Mouse (Mus musculus) intestine, embryonic 15.5 days (tissue): ENCODE results near the gene Ppp1r9b. TPM values are rescaled to one million over a fixed set of nuclear protein-coding genes. Genes with fewer than 3 reads are reported as not detected.
"Not testable (repeated sequence)": the region's sequence is repeated elsewhere in the genome, so short reads cannot be mapped to it uniquely, and the experiment has no call there.

ENCODE experiments used
- ATAC-seq: fragments of 200-750 bp; cut with Nextera tagmentation; 2 replicates; pipeline ENCODE4 v1.8.0; 2017; ENCODE audit warnings: moderate TSS enrichment, moderate library complexity
- H3K27ac ChIP-seq: fragments of 300-500 bp; sonication (generic); 2 replicates; pipeline ENCODE4 v1.5.1; 2015; ENCODE audit warnings: mild to moderate bottlenecking, inconsistent platforms
- H3K27me3 ChIP-seq: fragments of 300-500 bp; sonication (generic); replicated peaks from 2 replicates; pipeline ENCODE4 v1.6.1; 2015; ENCODE audit warnings: inconsistent platforms
- H3K36me3 ChIP-seq: fragments of 300-500 bp; sonication (generic); 2 replicates; pipeline ENCODE4 v1.6.1; 2015; ENCODE audit warnings: inconsistent platforms
- H3K4me1 ChIP-seq: fragments of 300-500 bp; sonication (generic); replicated peaks from 2 replicates; pipeline ENCODE4 v1.6.1; 2015; ENCODE audit warnings: inconsistent platforms
- H3K4me2 ChIP-seq: fragments of 300-500 bp; sonication (generic); replicated peaks from 2 replicates; pipeline ENCODE4 v1.6.1; 2015; ENCODE audit warnings: mild to moderate bottlenecking, inconsistent platforms
- H3K4me3 ChIP-seq: fragments of 300-500 bp; sonication (generic); replicated peaks from 2 replicates; pipeline ENCODE4 v1.5.1; 2015; ENCODE audit warnings: inconsistent platforms
- H3K9ac ChIP-seq: fragments of 300-500 bp; sonication (generic); 2 replicates; pipeline ENCODE4 v1.6.1; 2015; ENCODE audit warnings: inconsistent platforms
- H3K9me3 ChIP-seq: fragments of 300-500 bp; sonication (generic); 2 replicates; pipeline ENCODE4 v1.6.1; 2016; ENCODE audit warnings: inconsistent platforms
- WGBS: fragments of 180-500 bp; shearing (Covaris S2); methylation state at CpG from one replicate; pipeline ENCODE4 v1.1.7; 2015; 5-methylcytosine and 5-hydroxymethylcytosine counted together
- polyA plus RNA-seq: library from polyadenylated mRNA; unstranded; fragments of >200 nt; fragmentation: Nextera tagmentation; extraction: Ambion mirVana; gene quantifications from 2 replicates; pipeline ENCODE4 v1.2.1, GENCODE M21; 2015

Ppp1r9b gene
- polyA plus RNA-seq, 1 experiment from 2014 or later = 6.8 TPM

GRCm38 (mm10) chr11:95002705-95003104 is 11.9 kb downstream of the Ppp1r9b start:
- Histone ChIP-seq H3K4me2 (no peak overlapping the region), H3K9me3 (no peaks in the 10 kb centered on the region), H3K9ac (no peak overlapping the region), H3K27me3 (no peaks in the 10 kb centered on the region), H3K4me3 (no peak overlapping the region), H3K4me1 (peaks cover 35% of the 10 kb centered on the region), H3K27ac (no peak overlapping the region), H3K36me3 (peaks cover 33% of the 10 kb centered on the region)
- no peak for ATAC-seq
- 94% methylated on average over 8 of the region's 8 CpGs for WGBS

DNA sequence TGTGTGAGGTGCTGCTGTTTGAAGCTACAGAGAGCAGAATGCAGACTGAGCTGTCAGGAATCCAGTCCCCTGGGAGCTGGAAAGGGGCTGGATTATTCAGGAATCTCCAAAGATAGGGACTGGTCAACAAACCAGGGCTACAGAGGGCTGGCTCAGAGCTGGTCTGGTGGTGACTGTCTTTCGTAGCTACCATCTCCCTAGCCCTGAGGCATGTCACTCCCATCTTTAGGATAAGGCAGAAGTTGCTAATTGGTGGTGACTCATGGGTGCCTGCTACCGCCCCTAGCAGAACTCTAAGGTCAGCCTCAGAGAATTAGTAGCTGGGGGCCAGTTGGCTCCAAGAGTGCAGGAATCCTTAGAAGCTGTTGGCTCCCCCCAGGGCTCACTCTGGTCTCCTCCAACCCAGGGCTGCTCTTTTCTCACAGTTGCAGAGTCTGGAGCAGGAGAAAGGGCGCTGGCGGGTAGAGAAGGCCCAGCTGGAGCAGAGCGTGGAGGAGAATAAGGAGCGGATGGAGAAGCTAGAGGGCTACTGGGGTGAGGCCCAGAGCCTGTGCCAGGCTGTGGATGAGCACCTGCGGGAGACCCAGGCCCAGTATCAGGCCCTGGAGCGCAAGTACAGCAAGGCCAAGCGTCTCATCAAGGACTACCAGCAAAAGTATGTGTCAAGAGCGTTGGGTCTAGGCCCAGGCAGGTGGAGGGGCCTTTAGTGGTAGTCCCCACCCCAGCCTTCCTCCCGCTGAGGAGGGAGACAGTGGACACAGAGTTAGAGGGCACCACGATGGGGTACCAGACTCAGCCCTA is 13.5 kb downstream of the Ppp1r9b start:
- H3K27me3 ChIP-seq = no peaks in the 10 kb centered on the region
- H3K4me1 ChIP-seq = peaks cover 38% of the 10 kb centered on the region
- WGBS = 81% methylated on average over 12 of the region's 12 CpGs
- no peak overlapping the region for H3K9ac ChIP-seq
- H3K9me3 ChIP-seq = no peaks in the 10 kb centered on the region
- no peak overlapping the region for H3K4me3 ChIP-seq
- H3K36me3 ChIP-seq = peaks cover 25% of the 10 kb centered on the region
- H3K27ac ChIP-seq = no peak overlapping the region
- no peak for ATAC-seq
- no peak overlapping the region for H3K4me2 ChIP-seq

GRCm38 (mm10) chr11:95004937-95005198 is 14.0 kb downstream of the Ppp1r9b start:
- Histone ChIP-seq H3K36me3 (peaks cover 21% of the 10 kb centered on the region), H3K4me3 (no peak overlapping the region), H3K9ac (no peak overlapping the region), H3K27ac (no peak overlapping the region), H3K4me2 (no peak overlapping the region), H3K9me3 (no peaks in the 10 kb centered on the region), H3K4me1 (peaks cover 41% of the 10 kb centered on the region), H3K27me3 (no peaks in the 10 kb centered on the region)
- no peak for ATAC-seq
- 65% methylated on average over 6 of the region's 6 CpGs for WGBS

- Histone ChIP-seq H3K27ac (0 out of 2 replicates have a peak overlapping the region, but pooled peaks have one; percentile 71), H3K36me3 (peaks cover 21% of the 10 kb centered on the region), H3K9me3 (no peaks in the 10 kb centered on the region), H3K9ac (peak overlapping the region; percentile 42; the same call in 1 of the 2 replicates), H3K4me1 (peaks cover 30% of the 10 kb centered on the region), H3K4me3 (peak overlapping the region; percentile 40), H3K27me3 (no peaks in the 10 kb centered on the region), H3K4me2 (peak overlapping the region; percentile 73)
- WGBS = 44% methylated on average over 4 of the region's 4 CpGs
- no peak for ATAC-seq
Observed at GRCm38 (mm10) chr11:95006038-95006437, 15.2 kb downstream of the Ppp1r9b start.

- peak; percentile 71 for ATAC-seq
- peak overlapping the region; percentile 40 for H3K4me3 ChIP-seq
Observed at GRCm38 (mm10) chr11:95006525-95007219, 15.8 kb downstream of the Ppp1r9b start.

DNA sequence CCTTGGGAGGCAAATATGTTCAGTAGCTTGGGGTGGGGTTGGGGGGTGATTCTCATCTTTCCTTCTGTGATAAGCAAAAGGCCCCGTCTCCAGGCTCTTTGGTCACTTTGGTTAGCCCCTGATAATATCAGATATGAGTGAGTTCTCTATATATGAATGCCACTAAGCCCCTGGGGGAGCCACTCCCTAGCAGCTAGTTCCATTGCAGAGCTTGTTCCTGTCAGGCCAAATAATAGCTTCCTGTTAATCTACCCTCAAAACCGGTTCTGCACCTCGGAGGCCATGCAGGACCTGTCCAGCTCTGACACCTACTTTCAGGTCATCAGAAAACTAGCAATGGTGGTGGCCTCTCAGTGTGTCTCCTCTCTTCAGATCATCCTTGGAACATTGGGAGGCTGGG is 16.6 kb downstream of the Ppp1r9b start:
- Histone ChIP-seq H3K4me3 (no peak overlapping the region), H3K4me1 (peaks cover 33% of the 10 kb centered on the region), H3K27ac (peak overlapping the region; percentile 71; the same call in 1 of the 2 replicates), H3K4me2 (peak overlapping the region; percentile 73; the same call in 1 of the 2 replicates), H3K9me3 (no peaks in the 10 kb centered on the region), H3K9ac (no peak overlapping the region), H3K27me3 (no peaks in the 10 kb centered on the region), H3K36me3 (peaks cover 10% of the 10 kb centered on the region)
- ATAC-seq = no peak
- WGBS = 57% methylated on average over 3 of the region's 3 CpGs

More at GRCm38 (mm10) chr11:95006525-95007219, 15.8 kb downstream of the Ppp1r9b start:
- peak overlapping the region; percentile 71 for H3K27ac ChIP-seq
- H3K4me2 ChIP-seq = peak overlapping the region; percentile 73
- peaks cover 17% of the 10 kb centered on the region for H3K36me3 ChIP-seq
- H3K9ac ChIP-seq = peak overlapping the region; percentile 42
- no peaks in the 10 kb centered on the region for H3K27me3 ChIP-seq
- no peaks in the 10 kb centered on the region for H3K9me3 ChIP-seq
- 2% methylated on average over 27 of the region's 27 CpGs for WGBS
- H3K4me1 ChIP-seq = peaks cover 33% of the 10 kb centered on the region

DNA sequence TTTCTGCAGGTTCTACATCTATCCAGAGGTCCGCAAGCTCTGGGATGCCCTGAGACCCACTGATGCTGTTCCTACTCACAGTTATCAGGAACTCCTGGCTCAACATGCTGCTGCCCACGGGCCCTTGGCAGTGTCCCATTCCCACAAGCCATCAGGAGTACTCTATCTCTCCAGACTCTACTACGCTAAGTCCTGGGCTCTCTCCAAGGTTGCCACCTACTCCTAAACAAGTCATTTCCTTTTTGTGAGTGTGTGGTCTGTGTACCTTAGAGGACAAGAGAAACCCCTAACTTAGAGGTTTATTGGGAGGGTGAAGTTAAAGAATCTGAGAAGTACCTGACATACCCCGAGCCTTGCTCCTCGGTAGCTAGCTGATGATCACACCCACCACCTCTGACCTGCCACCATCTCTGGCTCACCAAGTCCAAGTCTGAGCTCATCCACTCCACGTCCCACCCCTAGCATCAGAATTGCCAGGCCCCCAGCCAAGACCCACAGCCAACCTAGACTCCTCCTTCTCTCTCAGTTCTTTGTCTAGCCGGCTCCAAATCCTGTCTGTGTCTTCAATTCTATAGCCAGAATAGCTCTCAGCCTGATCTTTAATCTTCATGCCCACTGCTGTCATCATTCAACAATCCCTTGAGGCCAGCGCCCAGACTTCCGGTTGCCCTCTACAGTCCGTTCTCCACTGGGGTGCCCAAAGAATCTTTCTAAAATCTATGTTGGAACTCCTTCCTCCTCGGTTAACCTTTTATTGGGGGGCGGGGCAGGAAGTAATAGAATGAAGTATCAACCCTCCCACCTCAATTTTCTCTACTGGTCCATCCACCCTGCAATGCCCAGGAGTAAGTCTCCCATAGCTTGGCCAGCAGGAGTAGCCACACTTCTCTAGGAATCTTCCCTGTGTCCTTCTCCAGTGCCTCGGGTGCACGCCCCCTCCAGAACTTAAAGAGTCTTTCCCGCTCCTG is 18.1 kb downstream of the Ppp1r9b start:
- Histone ChIP-seq H3K27me3 (no peaks in the 10 kb centered on the region), H3K9ac (peak overlapping the region; percentile 77), H3K36me3 (peaks cover 5% of the 10 kb centered on the region; the same call in 1 of the 2 replicates), H3K4me2 (peak overlapping the region; percentile 76), H3K4me3 (peak overlapping the region; percentile 63), H3K4me1 (peaks cover 33% of the 10 kb centered on the region), H3K27ac (peak overlapping the region; percentile 88), H3K9me3 (no peaks in the 10 kb centered on the region)
- WGBS = 31% methylated on average over 15 of the region's 15 CpGs
- no peak; the same call in none of the 2 replicates for ATAC-seq

DNA sequence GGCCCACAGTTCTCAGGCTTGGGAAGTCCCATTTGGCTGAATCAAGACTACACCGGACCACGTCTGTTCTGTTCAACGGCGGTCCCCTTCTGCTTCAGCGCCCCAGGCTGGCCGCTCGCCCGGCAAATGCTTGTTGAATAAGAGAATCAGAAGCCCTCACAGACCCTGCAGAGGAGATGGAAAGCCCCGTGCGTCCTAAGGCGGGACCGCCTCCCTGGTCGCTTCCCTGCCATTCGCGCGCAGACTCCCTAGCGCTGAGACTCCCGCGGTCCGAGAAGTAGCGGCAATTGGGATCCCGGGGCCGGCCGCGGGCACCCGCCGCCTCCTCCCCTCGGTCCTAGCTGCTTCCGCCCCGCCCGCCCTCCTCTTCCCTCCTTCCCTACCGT is 18.8 kb downstream of the Ppp1r9b start, which contains the start of gene Samd14:
TSS of gene Samd14 (plus strand) at position 251 of the 386 bp plus-strand sequence.
- peak within 1 kb of the TSS; percentile 76 for H3K4me2 ChIP-seq
- peaks cover 5% of the 10 kb centered on the region; the same call in 1 of the 2 replicates for H3K36me3 ChIP-seq
- H3K4me3 ChIP-seq = peak within 1 kb of the TSS; percentile 63
- peak within 1 kb of the TSS; percentile 88 for H3K27ac ChIP-seq
- H3K9me3 ChIP-seq = no peaks in the 10 kb centered on the region
- H3K27me3 ChIP-seq = no peaks in the 10 kb centered on the region
- peaks cover 33% of the 10 kb centered on the region for H3K4me1 ChIP-seq
- WGBS = under 1% methylated on average over 30 of the region's 32 CpGs
- H3K9ac ChIP-seq = peak within 1 kb of the TSS; percentile 77
- peak; percentile 70 for ATAC-seq

GRCm38 (mm10) chr11:95010141-95010739 is 19.4 kb downstream of the Ppp1r9b start:
- H3K4me2 ChIP-seq = peak overlapping the region; percentile 76
- 2% methylated on average over 38 of the region's 40 CpGs for WGBS

GRCm38 (mm10) chr11:95010841-95011403 is 20.1 kb downstream of the Ppp1r9b start:
- Histone ChIP-seq H3K4me3 (peak overlapping the region; percentile 63), H3K9ac (0 out of 2 replicates have a peak overlapping the region, but pooled peaks have one; percentile 20), H3K4me1 (peaks cover 33% of the 10 kb centered on the region), H3K4me2 (peak overlapping the region; percentile 76)
- H3K36me3 ChIP-seq, H3K9me3 ChIP-seq, ATAC-seq, H3K27me3 ChIP-seq, H3K27ac ChIP-seq: not testable (repeated sequence)
- WGBS = 10% methylated on average over 4 of the region's 4 CpGs

More at GRCm38 (mm10) chr11:95010141-95010739, 19.4 kb downstream of the Ppp1r9b start:
- H3K27me3 ChIP-seq = no peaks in the 10 kb centered on the region
- no peak for ATAC-seq
- H3K4me3 ChIP-seq = peak overlapping the region; percentile 63
- H3K9me3 ChIP-seq = no peaks in the 10 kb centered on the region
- peak overlapping the region; percentile 88 for H3K27ac ChIP-seq
- H3K9ac ChIP-seq = peak overlapping the region; percentile 77
- H3K4me1 ChIP-seq = peaks cover 33% of the 10 kb centered on the region
- no peaks in the 10 kb centered on the region for H3K36me3 ChIP-seq

DNA sequence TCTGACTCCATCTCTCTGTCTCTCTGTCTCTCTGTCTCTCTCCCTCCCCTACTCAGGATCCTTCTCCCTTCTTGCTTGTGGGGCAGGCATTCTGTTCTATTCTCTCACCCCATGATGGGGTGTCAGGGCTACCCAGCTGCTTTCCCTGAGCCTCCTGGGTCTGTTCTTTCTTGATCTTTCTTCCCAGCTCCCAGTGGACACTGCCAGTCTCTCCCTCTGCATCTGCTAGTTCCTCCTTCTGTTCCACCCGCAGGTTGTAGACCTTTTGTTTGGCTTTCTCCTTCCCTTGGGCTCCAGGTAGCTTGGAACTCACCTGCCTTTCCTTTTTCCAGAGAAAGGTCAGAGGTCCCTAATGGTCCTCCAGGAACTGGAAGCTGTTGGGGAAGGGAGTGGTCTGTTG is 20.6 kb downstream of the Ppp1r9b start:
- H3K4me3 ChIP-seq = peak overlapping the region; percentile 63
- peaks cover 28% of the 10 kb centered on the region for H3K4me1 ChIP-seq
- H3K9ac ChIP-seq = peak overlapping the region; percentile 20
- no peaks in the 10 kb centered on the region for H3K9me3 ChIP-seq
- ATAC-seq = no peak
- no peak overlapping the region for H3K27ac ChIP-seq
- no peaks in the 10 kb centered on the region for H3K36me3 ChIP-seq
- H3K4me2 ChIP-seq = peak overlapping the region; percentile 76
- no peaks in the 10 kb centered on the region for H3K27me3 ChIP-seq
- 38% methylated on average over 1 of the region's 1 CpGs for WGBS
